Mouse (Mus musculus) forebrain, postnatal 0 days (tissue): ENCODE measurements at regions not wholly inside any gene's neighbourhood (a gene's known extent, or its start where the extent isn't known, plus 50 kb on each side); places are given as distances from the start of the nearest gene placed in this dataset.

Experiments used
- ATAC-seq: fragments of 200-750 bp; cut with Nextera tagmentation; 2 replicates; pipeline ENCODE4 v1.8.0; 2017; ENCODE audit warnings: mild to moderate bottlenecking, moderate library complexity
- DNase-seq: peaks from one replicate; pipeline ENCODE4 v3.0.0-alpha.2; 2015
- H3K27ac ChIP-seq: fragments of 300-500 bp; sonication (generic); 2 replicates; pipeline ENCODE4 v1.5.1; 2014; ENCODE audit warnings: low read depth, mild to moderate bottlenecking, antibody characterized with exemption, low read length, moderate library complexity, mixed read lengths
- H3K27me3 ChIP-seq: fragments of 300-500 bp; sonication (generic); 2 replicates; pipeline ENCODE4 v1.6.1; 2014; ENCODE audit warnings: mild to moderate bottlenecking, low read length, mixed read lengths; ENCODE audit not compliant: insufficient read depth
- H3K36me3 ChIP-seq: fragments of 300-500 bp; sonication (generic); 2 replicates; pipeline ENCODE4 v1.6.1; 2014; ENCODE audit warnings: mild to moderate bottlenecking, moderate library complexity; ENCODE audit not compliant: insufficient read depth
- H3K4me1 ChIP-seq: fragments of 300-500 bp; sonication (generic); 2 replicates; pipeline ENCODE4 v1.6.1; 2014; ENCODE audit warnings: antibody characterized with exemption; ENCODE audit not compliant: insufficient read depth
- H3K4me2 ChIP-seq: fragments of 300-500 bp; sonication (generic); 2 replicates; pipeline ENCODE4 v1.6.1; 2014; ENCODE audit warnings: low read depth, mild to moderate bottlenecking, moderate library complexity
- H3K4me3 ChIP-seq: fragments of 300-500 bp; sonication (generic); 2 replicates; pipeline ENCODE4 v1.5.1; 2014; ENCODE audit warnings: low read depth, low read length, mixed read lengths
- H3K9ac ChIP-seq: fragments of 300-500 bp; sonication (generic); 2 replicates; pipeline ENCODE4 v1.6.1; 2014; ENCODE audit warnings: mild to moderate bottlenecking
- H3K9me3 ChIP-seq: fragments of 300-500 bp; sonication (generic); 2 replicates; pipeline ENCODE4 v1.6.1; 2016; ENCODE audit warnings: low read length
- CTCF ChIP-seq: sonication (generic); IDR thresholded peaks from 2 replicates; pipeline ENCODE4 v1.5.1; 2016; ENCODE audit warnings: antibody characterized with exemption, control low read depth, low read depth
- WGBS: fragments of 180-500 bp; shearing (Covaris S2); extraction: QIAGEN DNeasy Blood & Tissue Kit; methylation state at CpG from one replicate; pipeline ENCODE4 v1.1.7; 2014; 5-methylcytosine and 5-hydroxymethylcytosine counted together

DNA sequence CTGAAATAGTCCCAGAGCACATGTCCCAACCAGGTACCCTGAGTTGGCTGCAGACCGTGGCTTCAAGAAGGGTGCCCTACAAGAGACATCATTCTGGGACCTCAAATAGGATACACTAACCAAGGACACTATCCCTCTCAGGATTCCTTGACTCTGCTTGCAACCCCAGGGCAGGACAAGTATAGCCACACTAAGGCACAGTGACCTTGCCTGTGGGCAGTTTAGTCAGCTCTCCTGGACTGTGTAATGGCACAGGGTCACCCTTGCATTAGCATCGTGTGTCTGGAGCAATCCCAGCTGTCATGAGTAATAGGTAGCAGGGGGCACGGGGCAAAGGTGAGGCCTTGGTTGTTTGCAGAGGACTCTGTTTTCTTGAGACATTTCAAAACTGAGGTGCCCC is 260.9 kb upstream of the Cdh4 start:
- 83% methylated on average over 3 of the region's 3 CpGs for WGBS
- Histone ChIP-seq H3K27ac (no peak overlapping the region), H3K9ac (no peak overlapping the region), H3K9me3 (no peaks in the 10 kb centered on the region), H3K36me3 (no peaks in the 10 kb centered on the region), H3K4me1 (no peaks in the 10 kb centered on the region), H3K4me2 (no peak overlapping the region), H3K4me3 (no peak overlapping the region), H3K27me3 (no peaks in the 10 kb centered on the region)
- TF ChIP-seq CTCF, result no peak
- no peak for ATAC-seq
- no peak for DNase-seq

DNA sequence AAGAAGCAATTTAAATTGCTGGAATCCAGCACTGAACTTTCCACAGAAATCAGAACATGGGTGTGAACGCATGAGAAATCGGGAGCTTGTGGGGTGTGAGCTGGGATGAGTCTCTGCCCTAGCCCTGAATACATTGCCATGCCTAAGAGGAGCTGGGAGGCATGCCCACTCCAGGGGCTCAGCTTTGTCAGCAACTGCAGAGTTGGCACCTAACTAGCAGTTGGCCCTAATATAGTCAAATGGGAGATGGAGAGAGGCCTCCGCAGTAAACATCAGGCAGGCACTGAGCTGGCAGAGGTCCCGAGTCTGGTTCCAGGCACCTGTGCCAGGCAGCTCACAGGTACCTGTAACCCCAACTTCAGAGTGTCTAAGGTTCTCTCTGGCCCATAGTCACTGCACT is 260.1 kb upstream of the Cdh4 start:
- no peak for TF ChIP-seq CTCF
- no peak overlapping the region for H3K27ac ChIP-seq
- no peak overlapping the region for H3K9ac ChIP-seq
- ATAC-seq (peak; percentile 34), DNase-seq (no peak)
- 50% methylated on average over 4 of the region's 4 CpGs for WGBS
- H3K4me2 ChIP-seq, result no peak overlapping the region
- H3K27me3 ChIP-seq, result no peaks in the 10 kb centered on the region
- H3K4me3 ChIP-seq, result no peak overlapping the region
- no peaks in the 10 kb centered on the region for H3K36me3 ChIP-seq
- H3K9me3 ChIP-seq, result no peaks in the 10 kb centered on the region
- no peaks in the 10 kb centered on the region for H3K4me1 ChIP-seq

- 52% methylated on average over 6 of the region's 6 CpGs for WGBS
Measured at GRCm38 (mm10) chr2:179192906-179193496, 249.2 kb upstream of the Cdh4 start.

GRCm38 (mm10) chr2:179193507-179194160 is 248.6 kb upstream of the Cdh4 start:
- no peak overlapping the region for H3K9ac ChIP-seq
- H3K36me3 ChIP-seq, result no peaks in the 10 kb centered on the region
- H3K4me3 ChIP-seq, result no peak overlapping the region
- no peak for ATAC-seq
- H3K27ac ChIP-seq, result no peak overlapping the region
- no peaks in the 10 kb centered on the region for H3K9me3 ChIP-seq
- TF ChIP-seq CTCF, result peak; percentile 82
- DNase-seq, result peak; percentile 69
- H3K27me3 ChIP-seq, result no peaks in the 10 kb centered on the region
- 0 out of 2 replicates have a peak, but pooled peaks cover 3% of the 10 kb centered on the region for H3K4me1 ChIP-seq
- 40% methylated on average over 9 of the region's 9 CpGs for WGBS
- H3K4me2 ChIP-seq, result no peak overlapping the region

More at GRCm38 (mm10) chr2:179192906-179193496, 249.2 kb upstream of the Cdh4 start:
- Histone ChIP-seq H3K27me3 (no peaks in the 10 kb centered on the region), H3K4me2 (no peak overlapping the region), H3K9me3 (no peaks in the 10 kb centered on the region), H3K4me1 (0 out of 2 replicates have a peak, but pooled peaks cover 3% of the 10 kb centered on the region), H3K4me3 (no peak overlapping the region), H3K36me3 (no peaks in the 10 kb centered on the region), H3K27ac (no peak overlapping the region), H3K9ac (no peak overlapping the region)
- ATAC-seq (no peak; the same call in 1 of the 2 replicates), DNase-seq (no peak)
- no peak for TF ChIP-seq CTCF

DNA sequence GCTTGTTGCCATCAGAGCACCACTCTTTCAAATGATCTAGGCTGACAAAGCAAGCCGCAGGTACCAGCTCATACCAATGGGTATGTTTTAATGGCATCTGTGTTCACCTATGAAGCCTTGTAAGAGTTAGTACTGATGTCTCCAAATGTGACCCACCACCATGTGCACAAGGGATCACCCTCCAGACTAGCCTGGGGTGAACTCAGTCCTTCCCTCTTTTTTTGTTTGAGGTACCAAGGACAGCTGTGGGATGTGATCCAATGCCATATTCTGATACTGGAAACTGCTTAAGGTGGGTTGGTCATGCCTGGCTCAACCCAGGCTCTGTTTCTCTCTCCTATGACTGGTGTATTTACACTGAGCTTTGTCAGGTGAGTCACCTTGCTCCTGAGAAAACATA is 244.8 kb upstream of the Cdh4 start:
- 97% methylated on average over 1 of the region's 1 CpGs for WGBS
- no peak overlapping the region for H3K27ac ChIP-seq
- no peaks in the 10 kb centered on the region for H3K27me3 ChIP-seq
- DNase-seq, result no peak
- no peak overlapping the region for H3K4me3 ChIP-seq
- H3K4me1 ChIP-seq, result 0 out of 2 replicates have a peak, but pooled peaks cover 3% of the 10 kb centered on the region
- TF ChIP-seq CTCF, result no peak
- no peak overlapping the region for H3K9ac ChIP-seq
- no peak overlapping the region for H3K4me2 ChIP-seq
- ATAC-seq, result no peak
- H3K36me3 ChIP-seq, result no peaks in the 10 kb centered on the region
- no peaks in the 10 kb centered on the region for H3K9me3 ChIP-seq

DNA sequence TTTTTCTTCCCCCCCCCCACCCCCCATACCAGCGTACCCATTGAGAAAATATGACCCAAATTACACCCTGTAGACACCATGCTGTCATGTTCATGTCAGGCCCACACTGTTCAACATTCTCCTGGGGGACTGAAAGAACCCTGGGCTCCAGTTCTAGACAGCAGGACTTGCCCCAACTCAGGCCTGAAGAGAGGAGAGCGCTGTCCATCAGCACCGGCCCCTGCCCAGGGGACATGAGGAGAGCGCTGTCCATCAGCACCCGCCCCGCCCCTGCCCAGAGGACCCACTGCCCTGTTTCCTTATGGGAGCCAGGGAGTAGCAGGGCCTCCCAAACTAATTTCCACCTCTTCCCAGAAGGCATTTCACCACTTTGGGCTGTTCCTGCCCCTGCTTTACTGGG is 241.7 kb upstream of the Cdh4 start:
- Histone ChIP-seq H3K4me1 (no peaks in the 10 kb centered on the region), H3K27me3 (no peaks in the 10 kb centered on the region), H3K9me3 (no peaks in the 10 kb centered on the region), H3K4me3 (no peak overlapping the region), H3K4me2 (no peak overlapping the region), H3K9ac (no peak overlapping the region), H3K36me3 (no peaks in the 10 kb centered on the region), H3K27ac (no peak overlapping the region)
- DNase-seq (no peak), ATAC-seq (no peak)
- no peak for TF ChIP-seq CTCF
- 17% methylated on average over 6 of the region's 6 CpGs for whole genome bisulfite sequencing

DNA sequence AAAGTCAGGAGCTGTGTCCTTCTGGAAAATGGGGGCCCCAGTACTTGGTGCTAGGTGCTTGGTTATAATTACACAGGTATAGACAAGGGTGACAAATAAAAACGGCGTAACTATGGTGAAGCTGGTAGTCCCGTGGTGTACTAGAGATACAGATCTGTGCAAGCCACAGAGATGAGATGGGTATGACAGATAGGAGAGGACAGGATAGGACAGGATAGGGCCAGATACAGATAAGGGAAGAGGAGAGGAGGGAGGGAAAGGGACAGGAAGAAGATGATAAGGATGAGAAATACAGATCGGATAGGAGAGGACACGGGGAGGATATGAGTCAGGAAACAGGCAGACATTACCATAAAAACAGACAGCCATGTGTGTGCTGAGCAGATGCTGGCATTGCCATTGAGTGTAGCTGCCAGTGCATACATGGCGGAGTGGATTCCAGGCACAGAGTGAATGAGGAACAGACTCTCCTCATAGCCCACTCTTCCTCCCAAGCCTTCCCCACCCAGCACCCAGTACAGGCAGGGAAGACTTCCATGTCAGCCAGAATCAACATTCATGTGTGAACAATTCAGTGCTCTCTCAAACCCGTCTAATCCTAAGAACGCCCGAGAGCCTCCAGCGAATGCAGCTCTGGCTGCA is 231.9 kb upstream of the Cdh4 start:
- TF ChIP-seq CTCF, result no peak
- no peaks in the 10 kb centered on the region for H3K9me3 ChIP-seq
- WGBS, result 62% methylated on average over 10 of the region's 10 CpGs
- no peak overlapping the region for H3K9ac ChIP-seq
- H3K4me1 ChIP-seq, result no peaks in the 10 kb centered on the region
- no peaks in the 10 kb centered on the region for H3K27me3 ChIP-seq
- no peaks in the 10 kb centered on the region for H3K36me3 ChIP-seq
- H3K27ac ChIP-seq, result no peak overlapping the region
- no peak overlapping the region for H3K4me3 ChIP-seq
- no peak overlapping the region for H3K4me2 ChIP-seq
- DNase-seq, result peak; percentile 72
- ATAC-seq, result peak; percentile 91
